8 mouse cellular contexts compared by ENCODE assay signal in the genomic region with DNA sequence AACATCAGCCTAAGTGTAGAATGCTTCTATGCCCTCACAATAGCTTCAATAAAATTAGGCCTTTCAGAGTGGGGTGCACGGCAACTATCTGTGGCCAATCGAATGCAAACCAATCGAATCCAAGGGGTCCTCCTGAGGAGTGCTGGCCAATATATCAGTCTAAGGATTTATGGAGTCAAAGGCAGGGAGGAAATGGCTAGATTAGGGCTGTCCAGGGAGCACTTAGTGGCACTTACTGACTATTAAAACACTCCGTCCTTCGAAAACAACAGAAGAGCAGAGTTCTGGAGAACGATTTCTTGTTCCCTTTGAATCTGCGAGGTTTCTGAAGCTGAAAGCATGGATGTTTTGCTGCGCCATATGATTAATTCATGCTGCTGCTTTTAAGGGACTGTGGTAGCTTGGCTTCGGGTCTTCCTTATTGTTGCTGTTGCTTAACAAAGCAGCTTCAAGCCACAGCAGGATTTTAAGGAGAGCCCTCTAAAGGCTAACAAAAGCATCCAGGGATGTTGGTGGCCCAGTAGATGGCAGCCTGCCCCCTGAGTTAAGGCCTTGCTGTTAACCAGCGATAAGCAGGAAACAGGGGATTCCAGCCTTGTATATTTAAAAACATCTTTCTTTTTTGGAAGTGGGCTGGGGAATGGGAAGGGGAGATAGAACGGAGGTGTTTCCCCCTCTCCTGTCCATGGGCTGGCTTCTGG.
DNase-seq lines count a peak whose midpoint lies in the region; ATAC-seq and TF ChIP-seq lines count a peak whose summit lies in the region.

No protein-coding gene starts in this region.

- whole genome bisulfite sequencing in heart, postnatal 0 days: 64% methylated on average over 11 of the region's 11 CpGs
- WGBS in midbrain, embryonic 12.5 days: 46% methylated on average over 11 of the region's 11 CpGs
- WGBS in stomach, postnatal 0 days: 51% methylated on average over 11 of the region's 11 CpGs

- TF ChIP-seq CTCF in heart, postnatal 0 days (IDR thresholded peaks at IDR 0.05; ENCODE audit: low read depth): peak; percentile 44
- TF ChIP-seq CTCF in embryonic fibroblast, embryonic 13.5 days (IDR thresholded peaks at IDR 0.05; ENCODE audit: borderline replicate concordance, insufficient read depth, low read length): peak; percentile 49; the same call in 1 of the 2 replicates
- peak; percentile 74 for TF ChIP-seq CTCF in layer of hippocampus, adult 2 months (conservative IDR thresholded peaks at IDR 0.05)
- peak; percentile 74 for TF ChIP-seq CTCF in stomach, postnatal 0 days (IDR thresholded peaks at IDR 0.05; ENCODE audit: low read depth)

- H3K4me3 ChIP-seq in heart, postnatal 0 days (ENCODE audit: low read depth, low read length): no peak overlapping the region
- no peak overlapping the region for H3K4me3 ChIP-seq in embryonic fibroblast, embryonic 13.5 days (ENCODE audit: insufficient read depth, low read length)
- no peak overlapping the region for H3K4me3 ChIP-seq in layer of hippocampus, adult 2 months
- H3K4me3 ChIP-seq in midbrain, embryonic 12.5 days: no peak overlapping the region
- H3K4me3 ChIP-seq in stomach, postnatal 0 days (ENCODE audit: low read depth, low read length): no peak overlapping the region

- TF ChIP-seq POLR2A in embryonic fibroblast, embryonic 13.5 days (IDR thresholded peaks at IDR 0.05; ENCODE audit: low read depth, low read length): no peak

- H3K9me3 ChIP-seq in heart, postnatal 0 days (replicated peaks; ENCODE audit: control insufficient read depth, low read length): no peaks in the 10 kb centered on the region
- H3K9me3 ChIP-seq in midbrain, embryonic 12.5 days: no peaks in the 10 kb centered on the region
- no peaks in the 10 kb centered on the region for H3K9me3 ChIP-seq in stomach, postnatal 0 days (ENCODE audit: control insufficient read depth, low read length)

- no peaks in the 10 kb centered on the region for H3K36me3 ChIP-seq in heart, postnatal 0 days (replicated peaks; ENCODE audit: control insufficient read depth, insufficient read depth, low read length)
- H3K36me3 ChIP-seq in midbrain, embryonic 12.5 days: no peaks in the 10 kb centered on the region
- no peaks in the 10 kb centered on the region for H3K36me3 ChIP-seq in stomach, postnatal 0 days (ENCODE audit: control insufficient read depth, insufficient read depth, low read length)

- no peaks in the 10 kb centered on the region for H3K27me3 ChIP-seq in heart, postnatal 0 days (ENCODE audit: control insufficient read depth, insufficient read depth, low read length)
- no peaks in the 10 kb centered on the region; the same call in 1 of the 2 replicates for H3K27me3 ChIP-seq in midbrain, embryonic 12.5 days
- no peaks in the 10 kb centered on the region for H3K27me3 ChIP-seq in stomach, postnatal 0 days (ENCODE audit: control insufficient read depth, insufficient read depth, low read length)

- no peak for TF ChIP-seq EP300 in heart, postnatal 0 days (IDR thresholded peaks at IDR 0.05; ENCODE audit: low read depth)
- no peak for TF ChIP-seq EP300 in stomach, postnatal 0 days (optimal IDR thresholded peaks at IDR 0.05)

- no peaks in the 10 kb centered on the region for H3K4me1 ChIP-seq in heart, postnatal 0 days (ENCODE audit: control insufficient read depth, insufficient read depth)
- H3K4me1 ChIP-seq in embryonic fibroblast, embryonic 13.5 days (ENCODE audit: control insufficient read depth, insufficient read depth, low read length): no peaks in the 10 kb centered on the region
- H3K4me1 ChIP-seq in midbrain, embryonic 12.5 days: peaks cover 12% of the 10 kb centered on the region; the same call in 1 of the 2 replicates
- H3K4me1 ChIP-seq in stomach, postnatal 0 days (replicated peaks; ENCODE audit: control insufficient read depth, insufficient read depth): no peaks in the 10 kb centered on the region

- DNase-seq in heart, postnatal 0 days (ENCODE audit: low spot score): no peak
- no peak for DNase-seq in heart, adult 8-10 months (ENCODE audit: low spot score)
- peak; percentile 50 for DNase-seq in NIH3T3 (ENCODE audit: low read depth)
- peak; percentile 38 to 47 for DNase-seq in layer of hippocampus, adult 2 months (ENCODE audit: low spot score in 2 of 2)
- DNase-seq in stomach, postnatal 0 days (ENCODE audit: low spot score): no peak
- DNase-seq in B cell, adult 2 months: no peak

- no peak overlapping the region for H3K4me2 ChIP-seq in heart, postnatal 0 days (ENCODE audit: low read depth, low read length)
- 0 out of 2 replicates have a peak overlapping the region, but pooled peaks have one; percentile 12 for H3K4me2 ChIP-seq in midbrain, embryonic 12.5 days (replicated peaks)
- H3K4me2 ChIP-seq in stomach, postnatal 0 days (replicated peaks; ENCODE audit: low read depth): peak overlapping the region; percentile 34

- no peak overlapping the region for H3K9ac ChIP-seq in heart, postnatal 0 days (replicated peaks; ENCODE audit: low read depth, low read length)
- no peak overlapping the region for H3K9ac ChIP-seq in midbrain, embryonic 12.5 days (replicated peaks)
- no peak overlapping the region for H3K9ac ChIP-seq in stomach, postnatal 0 days (ENCODE audit: low read length)

- no peak for ATAC-seq in heart, postnatal 0 days (ENCODE audit: insufficient read depth, low read depth)
- no peak for ATAC-seq in midbrain, embryonic 12.5 days (ENCODE audit: low FRiP score, low read depth)
- no peak for ATAC-seq in stomach, postnatal 0 days (ENCODE audit: low FRiP score, low TSS enrichment)

- no peak overlapping the region for H3K27ac ChIP-seq in heart, postnatal 0 days (ENCODE audit: low read depth)
- no peak overlapping the region for H3K27ac ChIP-seq in embryonic fibroblast, embryonic 13.5 days (ENCODE audit: insufficient read depth, low read length)
- H3K27ac ChIP-seq in layer of hippocampus, adult 2 months: no peak overlapping the region
- 0 out of 2 replicates have a peak overlapping the region, but pooled peaks have one; percentile 1 for H3K27ac ChIP-seq in midbrain, embryonic 12.5 days (replicated peaks)
- no peak overlapping the region for H3K27ac ChIP-seq in stomach, postnatal 0 days (replicated peaks)

Comparison
In these comparisons a context has a peak if more than half of its experiments do, and no peak if none do; other contexts are left out.
1. DNase-seq: peak in NIH3T3 (single experiment) and layer of hippocampus, adult 2 months (2 of 2); none in heart, postnatal 0 days (single experiment), heart, adult 8-10 months (single experiment), stomach, postnatal 0 days (single experiment) and B cell, adult 2 months (0 of 2).
2. Peak in every context shown above with its lines, with median percentiles within 50 percentile points of each other: CTCF ChIP-seq.